Mouse (Mus musculus) liver (tissue): Measurements from ENCODE around the gene Mtmr2.

Experiments used
- DNase-seq: peaks from one replicate; pipeline ENCODE4 v3.0.0-alpha.2; 2020; ENCODE audit warnings: mixed read lengths

Gene Mtmr2

GRCm38 (mm10) chr9:13809937-13810336 lies 61.7 kb downstream of the Mtmr2 start:
- no peak for DNase-seq

- no peak for DNase-seq
Observed at GRCm38 (mm10) chr9:13818369-13818768, 70.2 kb downstream of the Mtmr2 start.

GRCm38 (mm10) chr9:13820774-13821173 lies 72.6 kb downstream of the Mtmr2 start:
- no peak for DNase-seq

GRCm38 (mm10) chr9:13825896-13826295 lies 77.7 kb downstream of the Mtmr2 start:
- peak; percentile 49 for DNase-seq

GRCm38 (mm10) chr9:13826391-13826805 lies 78.2 kb downstream of the Mtmr2 start:
- DNase-seq, result peak; percentile 76

GRCm38 (mm10) chr9:13826832-13827405 lies 78.7 kb downstream of the Mtmr2 start, which contains the start of gene Cep57:
Cep57 (minus strand) TSS chr9:13827107.
- DNase-seq, result peak; percentile 96

GRCm38 (mm10) chr9:13827406-13828086 lies 79.3 kb downstream of the Mtmr2 start, which contains the start of gene Fam76b:
Fam76b (plus strand) TSS chr9:13827716.
- peak; percentile 98 for DNase-seq

GRCm38 (mm10) chr9:13828087-13828441 lies 79.9 kb downstream of the Mtmr2 start:
- peak; percentile 74 for DNase-seq

GRCm38 (mm10) chr9:13835256-13835655 lies 87.0 kb downstream of the Mtmr2 start:
- DNase-seq, result no peak

- DNase-seq, result no peak
Observed at GRCm38 (mm10) chr9:13836726-13837125, 88.5 kb downstream of the Mtmr2 start.

GRCm38 (mm10) chr9:13847591-13847990 lies 99.4 kb downstream of the Mtmr2 start:
- DNase-seq, result no peak

GRCm38 (mm10) chr9:13848481-13849480 lies 100.6 kb downstream of the Mtmr2 start:
- no peak for DNase-seq

- no peak for DNase-seq
Observed at GRCm38 (mm10) chr9:13853876-13854275, 105.7 kb downstream of the Mtmr2 start.
